Mouse (Mus musculus): ENCODE measurements around the gene Rad9b.

GRCm38 (mm10) chr5:122354492-122355067 lies 547 bp upstream of the Rad9b start:
- no peak for TF ChIP-seq GATA1 (IDR thresholded peaks at IDR 0.05; ENCODE audit: borderline replicate concordance, low read length)
- no peak for TF ChIP-seq FLI1 (IDR thresholded peaks at IDR 0.05; ENCODE audit: low read length)

All from megakaryocyte, embryonic 14.5 days (primary cell).